Mouse (Mus musculus) bone marrow, adult 2 months (tissue): ENCODE data around the gene Gcn1l1.

Source experiments
- CTCF ChIP-seq: fragments of 200-500 bp; IDR thresholded peaks from 2 replicates; pipeline ENCODE4 v1.5.1; 2011; ENCODE audit warnings: low read length, control low read depth; ENCODE audit not compliant: control insufficient read depth, insufficient read depth
- POLR2A ChIP-seq: fragments of 200-500 bp; IDR thresholded peaks from 2 replicates; pipeline ENCODE4 v1.6.1; 2011; ENCODE audit warnings: low read depth, mild to moderate bottlenecking, control low read depth, low read length, borderline replicate concordance; ENCODE audit not compliant: control insufficient read depth

DNA sequence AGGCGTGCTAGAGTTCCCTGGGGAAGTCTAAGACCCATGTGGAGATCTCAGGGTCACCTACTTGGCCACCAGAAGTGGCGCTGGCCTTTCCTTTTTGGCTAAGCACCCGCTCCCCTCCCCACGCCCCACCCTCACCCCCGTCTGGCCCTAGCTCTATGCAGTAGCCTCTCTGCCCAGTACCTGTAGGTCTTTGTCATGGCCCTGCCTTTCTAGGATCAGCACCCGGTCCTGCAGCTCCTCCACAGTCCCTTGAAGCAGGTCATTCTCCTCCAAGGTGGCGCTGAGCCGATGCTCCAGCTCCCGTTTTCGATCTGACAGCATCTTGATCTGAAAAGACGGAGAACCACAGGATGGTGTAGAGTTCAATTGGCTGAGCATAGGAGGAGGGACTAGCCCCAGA lies 104.9 kb downstream of the Gcn1l1 start:
- TF ChIP-seq CTCF (no peak), POLR2A (no peak)
